Mouse (Mus musculus): ENCODE data around the gene Inafm1.
"Not testable (repeated sequence)": the region's sequence is repeated elsewhere in the genome, so short reads cannot be mapped to it uniquely, and the experiment has no call there.

Inafm1 gene

DNA sequence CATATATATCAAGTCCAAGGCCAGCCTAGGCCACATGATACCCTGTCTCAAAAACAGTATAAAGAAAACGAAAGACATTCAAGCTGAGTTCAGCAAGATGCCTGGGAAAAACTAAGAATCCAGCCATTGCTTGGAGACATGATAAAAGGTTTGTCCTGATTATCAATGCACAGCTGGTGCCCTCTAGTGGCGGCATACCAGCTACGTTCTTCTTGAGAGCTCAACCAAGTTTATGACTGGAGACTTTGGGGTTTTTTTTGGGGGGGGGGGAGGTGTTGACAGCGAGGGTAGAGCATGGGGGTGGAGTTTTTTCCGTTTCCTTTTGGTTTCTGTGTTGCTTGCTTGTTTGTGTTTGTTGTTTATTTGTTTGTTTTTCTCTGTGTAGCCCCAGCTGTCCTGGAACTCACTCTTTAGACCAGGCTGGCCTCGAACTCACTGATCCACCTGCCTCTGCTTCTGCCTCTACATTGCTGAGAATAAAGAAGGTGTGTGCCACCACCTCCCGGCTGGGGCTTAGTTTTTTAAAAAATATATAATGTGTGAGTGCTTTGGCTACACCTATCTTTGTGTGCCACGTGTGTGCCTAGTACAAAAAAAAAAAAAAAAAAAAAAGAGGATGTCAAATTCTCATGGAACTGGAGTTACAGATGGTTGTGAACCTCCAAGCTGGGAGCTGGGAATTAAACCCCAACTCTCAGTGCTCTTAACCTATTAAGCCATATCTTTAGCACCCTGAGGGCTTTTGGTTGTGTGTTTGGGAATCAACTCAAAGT lies 10.2 kb downstream of the Inafm1 start:
- peak; percentile 90 for DNase-seq (ENCODE audit: low read depth)

DNA sequence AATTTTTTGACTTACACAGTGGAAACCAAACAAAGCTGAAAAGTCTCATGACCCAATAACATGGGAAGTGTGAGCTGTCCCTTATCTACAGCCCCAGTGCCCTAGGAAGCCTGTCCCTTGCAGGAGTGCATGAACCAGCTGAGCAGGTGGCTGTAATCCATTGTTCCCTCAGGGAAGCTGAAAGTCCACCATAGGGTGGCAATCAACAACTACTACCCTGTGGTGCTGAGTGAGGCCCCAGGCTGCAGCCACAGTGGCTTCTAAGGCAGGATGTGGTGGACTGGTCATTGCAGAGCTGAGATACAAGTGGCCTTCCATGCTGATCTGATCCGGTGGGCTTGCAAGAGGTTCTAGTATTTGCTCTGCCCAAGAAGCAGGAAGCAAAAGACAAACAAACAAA lies 12.3 kb downstream of the Inafm1 start:
- peak; percentile 71 for DNase-seq (ENCODE audit: low read depth)

DNA sequence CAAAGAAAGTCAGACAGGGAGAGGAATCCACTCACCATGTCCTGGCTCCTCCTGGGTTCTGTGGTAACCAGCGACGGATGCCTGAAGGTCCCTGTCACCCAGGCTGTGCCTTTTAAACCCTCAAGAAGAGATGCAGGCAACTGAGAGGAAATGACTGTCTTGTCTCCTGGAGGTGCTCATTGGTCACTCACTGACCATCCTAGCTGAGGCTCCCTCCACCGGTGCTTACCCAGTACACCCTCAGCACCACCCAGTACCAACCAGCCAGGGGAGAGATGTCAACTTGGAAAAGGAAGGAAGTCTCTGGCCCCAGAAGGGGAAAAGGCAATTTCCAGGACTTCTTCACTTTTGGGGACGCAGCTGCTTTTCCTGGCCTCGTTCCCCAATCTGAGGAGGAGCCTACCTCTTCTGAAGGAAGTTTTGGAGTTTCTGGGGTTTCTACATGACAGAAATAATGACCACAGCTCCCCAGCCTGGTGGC lies 14.3 kb downstream of the Inafm1 start, which contains the start of gene C5ar1:
Gene C5ar1, minus strand, starts transcription at position 431 of the 481 bp plus-strand sequence.
- no peak for DNase-seq (ENCODE audit: low read depth)

DNA sequence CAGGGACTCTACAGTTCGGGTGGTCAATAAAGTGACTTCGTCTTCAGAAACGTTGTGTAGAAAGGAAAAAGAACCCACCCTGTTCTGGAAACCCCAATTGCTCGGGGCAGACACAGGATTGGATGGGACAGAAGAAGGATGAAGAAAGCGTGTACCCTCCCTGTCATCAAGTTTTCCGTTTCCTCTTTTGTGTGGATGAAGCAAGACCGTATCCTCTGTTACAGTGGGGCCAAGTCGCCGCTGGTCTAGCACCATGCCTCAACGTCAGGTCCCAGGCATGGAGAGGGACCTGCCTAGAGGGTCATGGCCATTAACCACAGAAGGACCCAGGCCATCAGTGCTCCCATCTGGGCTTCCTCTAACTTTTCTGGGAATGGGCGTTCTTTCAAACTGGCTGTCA lies 15.6 kb downstream of the Inafm1 start:
- peak; percentile 70 for DNase-seq (ENCODE audit: low read depth)

DNA sequence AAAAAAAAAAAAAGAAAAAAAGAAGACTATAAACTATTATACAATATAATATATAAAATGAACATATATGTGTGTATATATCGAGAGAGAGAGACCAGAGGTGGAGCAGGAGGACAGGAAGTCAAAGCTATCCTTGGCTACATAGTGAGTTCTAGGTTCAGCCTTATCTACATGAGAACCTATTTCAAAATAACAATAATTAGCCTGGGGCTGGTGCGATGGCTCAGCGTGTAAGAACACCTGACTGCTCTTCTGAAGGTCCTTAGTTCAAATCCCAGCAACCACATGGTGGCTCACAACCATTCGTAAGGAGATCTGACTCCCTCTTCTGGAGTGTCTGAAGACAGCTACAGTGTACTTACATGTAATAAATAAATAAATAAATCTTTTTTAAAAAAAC lies 17.5 kb downstream of the Inafm1 start:
- DNase-seq (ENCODE audit: low read depth): not testable (repeated sequence)

DNA sequence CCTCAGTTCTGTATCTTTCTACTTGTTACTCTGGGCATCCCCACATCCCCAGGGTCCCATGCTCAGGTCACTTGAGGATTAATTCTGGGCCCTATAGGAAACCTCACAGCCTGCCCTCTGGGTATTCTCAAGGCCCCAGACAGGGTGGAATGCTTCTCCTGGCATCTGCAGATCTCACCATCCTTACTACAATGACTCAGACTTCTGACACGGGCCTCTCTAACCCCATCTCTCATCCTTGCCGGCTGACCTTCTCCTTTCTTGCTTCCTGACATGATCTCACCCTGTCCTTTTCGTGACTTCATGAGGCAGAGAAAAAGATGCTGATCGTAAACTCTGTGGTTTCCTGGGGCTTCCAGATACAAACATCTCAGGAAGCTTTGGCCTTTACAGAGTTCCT lies 19.2 kb downstream of the Inafm1 start:
- peak; percentile 96 for DNase-seq (ENCODE audit: low read depth)

DNA sequence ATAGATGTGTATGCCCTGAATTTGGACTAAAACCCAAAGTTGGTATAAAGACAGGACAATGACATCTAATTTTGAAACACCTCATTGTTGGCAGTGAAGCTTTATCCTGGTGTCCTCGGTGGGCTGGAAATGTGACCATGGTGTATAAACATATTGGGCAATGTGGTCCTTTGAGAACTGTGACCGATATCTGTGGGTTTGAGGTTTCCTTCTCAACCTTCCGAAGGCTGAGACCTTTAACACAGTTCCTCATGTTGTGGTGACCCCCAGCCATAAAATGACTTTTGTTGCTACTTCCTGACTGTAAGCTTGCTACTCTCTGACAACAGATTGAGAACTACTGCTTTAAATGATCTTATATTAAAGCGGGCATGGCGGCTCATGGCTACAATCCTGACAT lies 22.7 kb downstream of the Inafm1 start:
- peak; percentile 93 for DNase-seq (ENCODE audit: low read depth)

DNA sequence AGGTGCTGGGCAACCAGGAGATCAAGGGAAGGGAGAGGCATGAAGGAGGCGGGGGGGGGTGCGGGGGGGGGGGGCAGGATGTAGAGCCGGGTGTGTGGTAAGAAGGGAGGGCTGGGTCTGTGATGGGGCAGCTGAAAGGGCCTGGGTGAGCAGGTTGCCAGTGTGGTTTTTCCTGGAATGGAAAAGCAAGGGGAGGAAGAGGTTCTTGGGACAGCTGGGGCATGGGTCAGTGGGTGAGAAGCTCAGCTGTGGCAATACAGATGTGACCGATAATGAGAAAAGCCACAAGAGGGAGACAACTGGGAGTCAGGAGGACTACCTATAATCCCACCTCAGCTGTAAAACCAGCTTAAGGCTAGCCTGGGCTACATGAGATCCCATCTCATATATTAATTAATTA lies 27.5 kb downstream of the Inafm1 start:
- DNase-seq (ENCODE audit: low read depth): peak; percentile 42

DNA sequence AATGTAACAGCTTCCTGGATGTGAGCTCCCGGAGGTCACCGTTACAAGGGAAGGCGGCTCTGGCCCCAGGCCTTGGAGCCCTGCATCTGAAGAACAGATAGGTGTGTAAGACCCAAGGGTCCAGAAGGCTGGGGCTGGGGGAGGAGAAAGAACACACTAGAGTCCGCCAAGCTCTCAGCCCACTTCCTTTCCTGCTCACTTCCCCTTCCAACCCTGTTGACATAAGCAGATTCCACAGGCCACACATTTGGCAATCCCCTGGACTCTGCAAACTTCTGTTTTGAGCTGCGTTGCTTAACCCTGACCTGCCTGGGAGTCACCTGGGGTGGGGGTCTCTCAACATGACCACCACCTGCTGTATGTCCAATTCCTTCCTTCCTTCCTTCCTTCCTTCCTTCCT lies 29.4 kb downstream of the Inafm1 start, which contains the start of gene C5ar2:
Gene C5ar2, minus strand, starts transcription at position 88 of the 400 bp plus-strand sequence.
- DNase-seq (ENCODE audit: low read depth): peak; percentile 65

DNA sequence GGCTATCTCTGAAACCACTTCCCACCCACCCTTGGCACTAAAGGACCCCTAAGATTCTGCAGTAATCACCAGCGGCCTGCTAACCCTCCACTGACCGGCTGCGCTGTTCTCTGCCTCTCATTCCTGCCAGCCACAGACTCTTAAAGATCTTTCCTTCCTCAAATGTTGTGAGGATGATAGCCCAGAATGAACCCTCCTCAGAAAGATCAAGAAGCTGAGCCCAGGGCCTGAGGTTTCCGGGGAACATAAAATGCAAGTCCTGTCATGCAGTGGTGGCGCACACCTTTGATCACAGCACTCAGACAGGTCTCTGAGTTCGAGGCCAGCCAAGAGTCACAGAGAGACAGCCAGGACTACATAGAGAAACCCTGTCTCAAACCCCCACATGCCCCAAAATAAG lies 31.2 kb downstream of the Inafm1 start:
- DNase-seq (ENCODE audit: low read depth): no peak

DNA sequence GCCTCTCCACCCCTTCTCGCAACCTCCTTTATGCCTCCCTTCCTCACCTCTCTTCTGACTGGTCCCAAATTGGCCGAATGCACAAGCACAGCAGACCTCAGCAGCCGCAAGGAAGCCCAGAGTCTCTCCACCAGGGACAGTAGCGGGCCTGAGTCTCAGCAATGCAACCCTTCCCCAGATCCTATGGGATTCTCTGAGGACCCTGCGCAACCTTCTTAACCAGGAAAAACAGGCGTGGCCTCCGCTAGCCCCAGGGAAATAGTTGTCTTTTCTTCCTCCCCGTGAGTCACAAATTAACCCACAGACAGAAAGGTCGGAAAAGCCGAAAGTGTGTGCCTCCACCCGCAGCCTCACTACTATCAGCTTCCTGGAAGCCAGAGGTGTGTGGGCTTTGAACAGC lies 31.6 kb downstream of the Inafm1 start:
- DNase-seq (ENCODE audit: low read depth): no peak

DNA sequence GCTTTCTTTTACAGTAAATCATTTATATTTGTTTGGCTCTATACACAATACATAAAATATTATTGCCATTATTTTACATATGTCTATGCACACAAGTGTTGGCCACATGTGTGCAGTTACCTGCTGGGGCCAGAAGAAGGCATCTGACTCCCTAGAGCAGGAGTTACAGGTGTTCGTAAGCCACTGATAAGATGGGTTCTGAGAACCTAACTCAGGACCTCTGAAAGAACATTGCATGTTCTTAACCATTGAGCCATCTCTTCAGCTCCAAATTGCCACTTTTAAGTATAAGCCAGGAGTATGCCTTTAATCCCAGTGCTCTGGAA lies 32.5 kb downstream of the Inafm1 start:
- no peak for DNase-seq (ENCODE audit: low read depth)

DNA sequence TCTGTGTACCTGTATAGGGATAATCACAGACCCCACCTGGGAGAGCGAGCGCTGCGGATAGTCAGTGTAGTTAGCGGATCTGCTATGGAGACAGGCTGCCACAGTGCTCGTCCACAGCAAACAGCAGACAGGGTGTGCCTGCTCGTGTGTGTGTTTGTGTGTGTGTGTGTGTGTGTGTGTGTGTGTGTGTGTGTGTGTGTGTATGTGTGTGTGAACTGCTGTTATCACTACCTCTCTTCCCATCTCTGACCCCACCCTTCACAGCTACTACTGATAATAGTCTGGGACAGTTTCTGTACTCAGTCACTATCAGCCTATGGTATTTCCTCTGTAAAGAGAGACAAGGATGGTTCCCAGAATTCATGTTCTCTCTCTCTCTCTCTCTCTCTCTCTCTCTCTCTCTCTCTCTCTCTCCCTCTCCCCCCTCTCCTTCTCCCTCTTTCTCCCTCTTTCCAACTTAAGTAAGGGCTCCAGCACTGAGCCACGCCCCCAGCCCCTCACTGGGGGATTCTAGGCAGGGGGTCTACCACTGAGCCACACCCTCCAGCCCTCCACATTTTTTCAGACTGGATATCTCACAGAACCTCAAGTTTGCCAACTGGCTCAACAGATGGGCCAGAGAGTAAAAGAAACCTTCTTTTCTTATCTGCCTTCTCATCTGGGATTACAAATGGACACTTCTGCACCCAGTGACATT lies 33.0 kb downstream of the Inafm1 start:
- no peak for DNase-seq (ENCODE audit: low read depth)

DNA sequence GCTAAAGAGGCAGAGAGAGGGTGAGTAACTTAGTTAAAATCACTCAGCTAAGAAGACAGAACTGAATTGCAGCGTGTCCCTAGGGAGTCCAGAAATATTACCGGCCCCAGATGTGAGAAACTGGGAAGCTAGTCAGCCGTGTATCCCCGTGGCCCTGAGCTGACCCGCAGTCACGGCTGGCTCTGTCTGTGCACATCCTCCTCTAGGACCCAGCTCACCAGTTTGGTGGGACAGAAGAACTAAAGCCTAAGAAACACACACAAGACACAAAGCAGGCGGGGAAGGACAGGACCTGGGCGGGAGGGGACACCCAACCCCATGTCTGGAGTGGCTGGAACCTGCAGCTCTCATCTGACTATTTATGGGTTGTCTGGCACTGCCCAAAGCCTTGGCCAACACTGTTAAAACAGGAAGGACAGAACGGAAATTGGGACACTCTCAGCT lies 33.8 kb downstream of the Inafm1 start:
- peak; percentile 50 for DNase-seq (ENCODE audit: low read depth)

DNA sequence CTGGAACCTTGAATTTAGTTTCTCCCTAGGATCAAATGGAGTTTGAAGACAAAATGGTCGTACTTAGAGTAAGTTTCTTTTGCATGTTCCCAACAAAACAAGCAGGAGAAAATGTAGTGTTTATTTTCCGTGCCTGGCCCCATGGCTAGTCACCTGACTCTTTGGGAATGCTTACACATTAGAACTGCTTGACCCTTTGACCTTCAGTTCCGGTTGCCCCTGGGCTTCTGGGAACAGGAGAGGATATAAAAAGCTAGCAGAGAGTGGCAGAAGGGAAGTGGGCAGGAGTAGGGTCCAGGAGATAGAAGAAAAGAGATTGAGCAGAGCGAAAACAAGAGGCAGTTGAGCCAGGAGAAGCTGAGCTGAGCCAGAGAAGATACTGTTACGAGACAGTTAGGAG lies 43.5 kb downstream of the Inafm1 start:
- DNase-seq (ENCODE audit: low read depth): no peak

Data from 416B (cell line).